Mouse (Mus musculus): ENCODE measurements around the gene 1700012P22Rik.

Gene 1700012P22Rik

DNA sequence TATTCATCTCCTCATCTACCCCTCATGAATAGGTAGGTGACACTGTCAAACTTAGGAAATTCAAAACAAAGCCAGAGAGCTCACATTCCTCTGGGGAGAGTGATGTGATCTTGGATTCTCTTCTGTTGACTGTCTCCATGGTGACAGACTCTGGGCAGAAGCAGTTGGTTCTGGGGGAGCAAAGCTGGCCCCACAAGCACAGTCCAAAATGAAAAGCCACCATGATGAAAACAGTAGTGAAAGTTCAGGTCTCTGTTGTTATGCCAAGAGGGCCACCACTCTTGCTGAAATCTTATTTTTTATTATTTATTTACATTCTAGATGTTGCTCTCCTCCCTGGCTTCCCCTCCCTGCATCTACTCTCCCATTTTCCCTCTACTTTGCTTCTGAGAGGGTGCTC, at the start of gene 1700012P22Rik:
Gene 1700012P22Rik (minus strand): TSS at position 101 of the 400 bp plus-strand sequence.
- DNase-seq (ENCODE audit: low spot score) = no peak

DNA sequence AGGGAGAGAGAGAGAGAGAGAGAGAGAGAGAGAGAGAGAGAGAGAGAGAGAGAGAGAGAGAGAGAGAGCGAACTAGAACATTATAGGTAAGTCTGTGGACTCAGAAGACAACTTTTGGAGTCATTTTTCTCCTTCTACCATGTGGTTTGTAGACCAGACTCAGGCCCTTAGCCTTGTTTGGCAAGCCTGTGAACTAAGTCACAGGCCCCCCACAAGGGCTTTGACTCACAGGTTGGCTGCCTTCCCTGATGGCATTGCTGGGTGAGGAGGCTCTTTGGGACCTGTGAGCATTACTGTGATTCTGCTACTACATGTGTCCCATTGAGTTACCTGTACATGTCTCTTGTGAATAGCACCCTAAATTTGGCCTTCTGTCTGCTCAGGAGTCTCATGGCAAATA, 29.5 kb upstream of the 1700012P22Rik start:
- no peak for DNase-seq (ENCODE audit: low spot score)

DNA sequence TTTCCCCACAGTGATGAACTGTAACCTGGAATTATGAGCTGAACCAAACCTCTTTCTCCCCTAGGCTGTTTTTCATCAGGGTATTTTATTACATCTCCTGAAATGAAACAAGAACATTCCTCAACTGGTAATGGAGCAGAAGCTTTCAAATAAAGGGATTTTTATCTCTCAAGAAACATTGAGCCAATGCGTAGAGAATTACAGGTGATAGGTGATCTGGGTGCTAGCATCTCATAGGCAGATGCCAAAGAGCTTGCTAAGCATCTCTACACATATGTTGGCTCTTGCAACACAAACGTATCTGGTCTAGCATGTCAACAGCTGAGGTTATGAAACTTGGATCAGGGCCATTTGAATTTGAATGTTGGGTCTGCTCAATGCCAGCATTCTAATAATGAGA, 26.6 kb upstream of the 1700012P22Rik start:
- DNase-seq (ENCODE audit: low spot score) = no peak

DNA sequence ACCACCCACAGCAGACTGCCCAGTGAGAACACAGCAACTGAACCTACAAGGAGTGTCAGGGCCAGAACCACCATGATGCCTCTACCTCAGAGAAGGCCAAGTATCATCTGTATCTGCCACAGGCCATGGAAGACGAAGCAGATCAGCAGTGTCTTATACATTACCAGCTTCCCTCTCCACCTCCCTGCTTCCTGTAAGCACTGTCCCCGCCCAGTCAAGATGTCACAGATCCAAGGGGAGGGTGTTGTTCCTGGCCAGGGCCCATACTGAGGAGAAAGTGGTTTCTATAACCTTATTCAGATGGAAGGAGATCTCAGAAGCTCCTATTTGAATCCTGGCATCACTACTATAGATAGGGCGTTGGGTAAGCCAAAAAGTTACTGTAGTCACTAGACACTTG, 25.1 kb upstream of the 1700012P22Rik start, which contains the start of gene Aadacl3:
Gene Aadacl3 (minus strand): TSS at position 101 of the 400 bp plus-strand sequence.
- DNase-seq (ENCODE audit: low spot score) = no peak

DNA sequence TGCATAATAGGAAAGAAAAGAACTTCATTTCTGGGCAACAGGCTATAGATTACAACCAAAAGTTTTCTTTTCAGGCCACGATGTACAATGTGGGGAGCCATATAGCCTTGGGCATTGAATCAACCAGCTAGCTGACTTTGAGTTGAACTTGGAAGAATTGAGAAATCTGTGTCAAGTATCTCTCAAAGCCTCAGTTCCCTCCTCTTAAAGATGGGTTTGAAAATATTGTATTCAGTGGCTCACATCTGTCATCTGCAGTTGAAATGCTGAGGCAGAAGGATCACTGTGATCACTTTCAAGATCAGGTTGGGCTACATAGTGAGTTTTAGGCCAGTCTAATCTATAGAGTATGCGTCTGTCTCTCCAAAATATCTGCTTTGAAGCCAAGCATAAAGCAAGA, 14.6 kb upstream of the 1700012P22Rik start, which contains the start of gene Gm9944:
Gene Gm9944 (minus strand): TSS at position 101 of the 400 bp plus-strand sequence.
- no peak for DNase-seq (ENCODE audit: low spot score)

DNA sequence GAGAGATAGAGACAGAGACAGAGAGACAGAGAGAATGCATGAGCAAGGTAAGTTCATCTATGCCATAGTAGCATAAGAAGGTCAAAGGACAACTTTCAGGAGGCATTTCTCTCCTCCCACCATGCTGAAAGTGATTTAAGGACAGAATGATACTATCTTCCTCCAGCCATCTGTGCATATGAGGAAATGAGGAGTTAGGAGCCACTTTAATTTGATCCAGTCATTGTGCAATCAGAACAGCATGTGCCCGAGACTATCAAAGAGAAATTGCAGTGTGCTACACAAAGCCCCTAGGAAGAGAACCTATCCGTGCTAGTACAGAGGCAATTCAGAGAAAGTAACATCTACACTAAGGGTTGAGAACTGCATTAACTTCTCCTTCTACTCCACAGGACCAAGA, 10.0 kb upstream of the 1700012P22Rik start:
- DNase-seq (ENCODE audit: low spot score) = no peak

DNA sequence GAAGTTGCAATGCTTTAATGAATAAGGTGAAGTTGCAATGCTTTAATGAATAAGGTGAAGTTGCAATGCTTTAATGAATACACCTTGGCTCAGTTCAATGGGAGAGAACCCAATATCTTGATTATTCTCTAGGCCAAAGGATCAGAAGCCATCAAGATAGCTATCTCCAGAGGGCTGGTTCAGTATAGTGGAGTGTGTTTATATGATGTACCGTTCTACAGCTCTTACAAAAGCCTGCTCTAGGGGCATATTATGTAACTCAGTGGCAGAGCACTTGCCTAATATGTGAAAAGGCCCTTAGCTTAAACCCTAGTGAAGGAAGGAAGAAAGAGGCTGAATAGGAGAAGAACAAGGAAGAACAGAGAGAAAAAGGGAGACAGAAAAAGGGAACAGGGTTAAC, 3.0 kb upstream of the 1700012P22Rik start:
- no peak for DNase-seq (ENCODE audit: low spot score)

DNA sequence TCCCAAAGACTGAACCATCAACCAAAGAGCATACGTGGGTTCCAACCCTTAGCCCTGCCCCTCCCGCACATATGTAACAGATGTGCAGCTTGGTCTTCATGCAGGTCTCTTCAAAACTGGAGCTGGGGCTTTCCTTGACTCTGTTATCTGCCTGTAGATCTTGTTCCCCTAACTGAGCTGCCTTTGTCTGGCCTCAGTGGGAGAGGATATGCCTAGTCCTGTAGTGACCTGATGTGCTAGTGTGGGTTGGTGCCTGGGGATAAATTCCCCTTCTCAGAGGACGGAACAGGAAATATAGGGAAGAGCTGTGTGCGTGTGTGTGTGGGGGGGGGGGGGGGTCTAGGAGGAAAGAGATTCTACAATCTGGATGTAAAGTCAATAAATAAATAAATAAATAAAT, 2.5 kb upstream of the 1700012P22Rik start:
- no peak for DNase-seq (ENCODE audit: low spot score)

DNA sequence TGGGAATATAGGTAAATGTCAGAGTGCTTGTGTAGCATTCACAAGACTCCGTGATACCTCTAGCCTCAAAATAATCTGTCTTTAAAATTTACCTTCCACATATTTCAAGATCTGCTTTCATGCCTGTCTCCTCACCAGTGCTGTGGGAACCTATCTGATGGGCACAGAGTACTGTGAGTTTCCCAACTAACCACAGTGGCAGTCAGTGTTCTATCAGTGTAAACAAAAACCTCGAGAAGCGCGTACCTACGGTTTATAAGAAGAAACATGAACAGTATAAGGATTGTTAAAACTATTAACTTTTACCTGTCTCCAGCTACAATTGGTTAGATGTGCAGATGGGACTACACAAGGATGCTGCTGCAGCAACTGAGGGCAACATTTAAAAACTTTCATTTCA, 5.4 kb downstream of the 1700012P22Rik start:
- no peak for DNase-seq (ENCODE audit: low spot score)

DNA sequence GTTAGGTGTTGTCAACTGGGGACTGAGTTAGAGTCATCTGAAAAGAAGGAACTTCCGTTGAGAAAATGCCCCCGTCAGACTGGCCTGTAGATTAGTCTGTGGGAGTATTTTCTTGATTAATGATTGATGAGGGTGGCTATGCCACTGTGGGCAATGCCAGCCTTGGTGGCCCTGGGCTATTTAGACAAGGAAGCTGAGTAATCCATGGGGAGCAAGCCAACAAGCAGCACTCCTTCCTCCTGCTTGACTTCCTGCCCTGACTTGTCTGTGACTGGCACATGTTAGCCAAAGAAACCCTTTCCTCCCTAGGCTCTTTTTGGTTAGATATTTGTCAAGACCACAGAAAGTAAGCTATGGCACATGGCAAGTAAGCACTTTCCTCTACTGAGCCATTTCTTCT, 7.8 kb downstream of the 1700012P22Rik start:
- no peak for DNase-seq (ENCODE audit: low spot score)

DNA sequence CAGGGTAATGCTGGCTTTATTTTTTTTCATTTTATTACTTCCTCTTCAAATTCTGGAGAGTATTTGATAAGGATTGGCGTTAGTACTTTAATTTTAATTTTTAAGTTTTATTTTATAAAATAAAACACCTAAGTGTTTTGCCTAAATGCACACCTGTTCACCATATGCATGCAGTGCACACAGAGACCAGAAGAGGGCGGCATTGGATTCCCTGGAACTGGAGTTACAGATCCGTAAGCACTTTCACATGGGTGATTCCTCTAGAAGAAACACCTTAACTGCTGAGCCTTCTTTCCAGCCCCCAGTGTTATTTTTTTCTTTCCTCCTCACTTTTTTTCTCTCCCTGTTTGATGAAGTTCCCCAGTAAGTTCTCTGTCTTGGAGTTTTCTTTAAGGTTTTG, 9.7 kb downstream of the 1700012P22Rik start:
- DNase-seq (ENCODE audit: low spot score) = peak; percentile 29

DNA sequence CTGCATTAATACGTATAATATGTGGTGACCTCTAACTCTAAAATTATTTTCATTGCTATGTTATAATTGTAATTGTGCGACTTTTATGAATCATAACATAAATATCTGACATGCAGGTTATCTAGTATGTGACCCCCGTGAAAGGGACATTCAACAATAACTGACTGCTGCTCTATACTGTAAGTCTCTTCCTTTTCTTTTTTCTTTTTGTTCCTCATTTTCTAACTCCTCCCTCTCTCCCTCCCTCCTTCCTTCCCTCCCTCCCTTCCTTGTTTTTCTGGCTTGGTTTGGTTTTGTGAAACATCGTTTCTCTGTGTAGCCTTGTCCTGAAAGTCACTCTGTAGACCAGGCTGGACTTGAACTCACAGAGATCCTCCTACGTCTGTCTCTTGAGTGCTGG, 14.0 kb downstream of the 1700012P22Rik start:
- no peak for DNase-seq (ENCODE audit: low spot score)

DNA sequence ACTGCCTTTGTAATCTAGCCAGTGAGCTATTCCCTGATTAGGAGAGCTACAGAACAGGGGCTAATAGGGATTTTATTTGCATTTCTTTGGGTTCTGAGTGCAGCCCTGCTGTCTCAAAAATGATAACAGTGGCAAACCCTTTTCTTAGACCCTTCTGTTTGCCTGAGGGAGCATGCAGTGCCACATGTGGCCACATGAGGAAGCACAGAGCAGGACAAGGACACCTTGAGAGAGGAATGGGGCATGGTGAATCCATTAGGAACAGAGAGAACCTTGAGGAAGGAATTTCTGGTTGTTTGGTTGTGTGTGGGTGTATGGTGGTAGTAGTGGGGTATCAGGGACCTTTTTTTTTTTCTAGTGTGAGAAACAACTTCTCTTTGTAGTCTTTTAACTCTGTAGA, 17.9 kb downstream of the 1700012P22Rik start:
- DNase-seq (ENCODE audit: low spot score) = no peak

DNA sequence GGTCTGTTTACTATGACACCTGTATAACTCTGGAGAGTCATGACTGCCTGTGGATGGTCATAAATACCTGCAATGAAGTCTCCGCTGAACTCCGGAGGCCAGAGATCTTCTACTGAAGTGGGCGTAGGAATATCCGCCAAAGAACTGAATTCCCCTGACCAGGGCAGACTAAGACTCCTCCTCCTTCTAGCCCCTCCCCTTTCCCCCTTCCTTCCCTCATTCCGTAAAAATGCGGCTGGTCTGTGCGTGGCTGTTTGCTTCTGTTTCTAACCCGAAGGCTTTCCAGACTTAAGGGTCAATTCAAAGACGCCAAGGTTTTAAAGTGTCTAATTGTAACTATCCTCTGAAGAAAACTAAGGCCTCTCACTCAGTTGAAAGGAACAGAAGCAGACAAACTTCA, 30.3 kb downstream of the 1700012P22Rik start, which contains the start of gene Pramef12:
Gene Pramef12 (minus strand): TSS at position 175 of the 400 bp plus-strand sequence.
- no peak for DNase-seq (ENCODE audit: low spot score)

DNA sequence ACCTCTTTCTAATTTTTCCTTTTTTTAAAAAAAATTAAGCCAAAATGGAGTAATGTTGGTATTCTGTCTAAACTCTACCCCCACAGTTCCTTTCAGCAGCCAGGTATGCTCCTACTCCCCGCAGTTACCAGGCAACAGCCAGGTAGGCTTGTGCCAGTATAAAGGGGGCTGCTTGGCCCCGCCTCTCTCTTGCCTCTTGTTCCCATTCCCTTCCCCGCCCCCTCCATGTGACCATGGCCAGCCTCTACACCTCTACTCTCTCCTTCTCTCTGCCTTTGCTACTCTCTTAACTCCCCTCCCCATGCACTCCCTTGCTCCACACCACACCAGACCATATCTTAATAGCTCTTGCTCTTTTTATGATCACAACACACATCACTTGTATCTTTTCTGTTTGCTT, 32.3 kb downstream of the 1700012P22Rik start:
- DNase-seq (ENCODE audit: low spot score) = no peak

DNA sequence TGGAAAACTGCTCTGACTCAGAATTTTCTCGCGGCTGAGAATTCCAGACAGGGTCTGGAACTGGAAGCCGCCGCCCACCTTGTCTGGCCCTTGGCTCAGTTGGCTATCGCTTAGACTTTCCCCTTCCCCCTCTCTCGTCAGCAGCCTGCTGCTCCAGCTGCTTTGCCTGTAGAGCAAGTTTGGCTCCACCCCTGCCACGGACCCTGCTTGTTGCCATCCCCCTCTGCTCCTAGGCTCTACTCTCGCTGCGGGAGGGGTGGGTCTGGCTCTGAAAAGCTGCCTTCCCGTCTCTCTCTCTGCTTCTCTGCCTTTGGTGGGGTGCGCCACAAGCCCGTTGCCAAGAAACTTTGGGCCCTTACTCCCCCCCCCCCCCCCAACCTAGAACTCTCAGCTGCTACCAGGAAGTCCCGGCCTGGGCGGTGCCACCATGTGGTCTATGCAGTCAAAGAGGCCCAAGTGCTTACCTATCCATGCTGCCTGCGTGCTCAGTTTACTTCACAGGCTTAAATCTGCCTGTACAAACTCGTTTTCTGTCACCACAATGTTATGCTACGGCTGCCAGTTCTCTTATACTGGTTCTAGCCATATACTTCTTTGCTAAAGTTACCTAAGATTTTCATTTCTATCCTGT, 34.0 kb downstream of the 1700012P22Rik start:
- peak; percentile 67 for DNase-seq (ENCODE audit: low spot score)

DNA sequence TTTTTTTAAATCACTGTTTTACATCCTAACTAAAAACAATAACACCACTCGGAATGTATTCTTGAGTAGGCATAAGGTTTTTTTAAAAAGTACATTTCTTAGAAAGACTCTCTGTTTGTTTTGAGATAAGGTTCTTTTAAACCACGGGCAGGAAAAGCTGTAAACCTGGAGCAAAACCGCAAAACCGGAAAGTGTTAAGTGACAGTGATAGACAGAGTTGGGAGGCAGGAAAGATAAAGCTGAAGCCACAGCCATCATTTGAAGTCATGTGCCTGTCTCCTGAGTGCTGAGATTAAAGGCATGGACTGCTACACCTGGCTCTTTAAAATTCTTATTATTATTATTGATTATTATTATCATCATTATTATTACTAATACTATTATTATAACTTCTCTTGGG, 35.9 kb downstream of the 1700012P22Rik start:
- no peak for DNase-seq (ENCODE audit: low spot score)

DNA sequence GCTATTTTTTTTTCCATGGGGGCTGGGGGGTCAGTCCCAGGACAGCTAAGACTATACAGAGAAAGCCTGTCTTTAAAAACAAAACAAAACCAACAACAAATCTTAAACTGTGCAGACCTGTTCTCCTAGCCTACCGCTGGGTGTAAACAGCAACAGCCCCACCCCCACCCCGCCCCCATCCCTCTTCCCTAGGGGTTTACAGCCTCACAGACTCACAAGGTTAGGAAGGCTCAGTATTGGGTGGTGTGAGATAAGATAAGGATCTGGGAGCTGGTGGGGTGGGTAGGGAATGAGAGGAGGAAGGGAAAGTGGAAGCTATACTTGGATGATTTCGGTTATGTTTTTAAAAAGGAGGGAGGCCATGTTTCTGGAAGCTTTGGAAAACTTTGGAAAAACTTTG, 42.3 kb downstream of the 1700012P22Rik start:
- no peak for DNase-seq (ENCODE audit: low spot score)

DNA sequence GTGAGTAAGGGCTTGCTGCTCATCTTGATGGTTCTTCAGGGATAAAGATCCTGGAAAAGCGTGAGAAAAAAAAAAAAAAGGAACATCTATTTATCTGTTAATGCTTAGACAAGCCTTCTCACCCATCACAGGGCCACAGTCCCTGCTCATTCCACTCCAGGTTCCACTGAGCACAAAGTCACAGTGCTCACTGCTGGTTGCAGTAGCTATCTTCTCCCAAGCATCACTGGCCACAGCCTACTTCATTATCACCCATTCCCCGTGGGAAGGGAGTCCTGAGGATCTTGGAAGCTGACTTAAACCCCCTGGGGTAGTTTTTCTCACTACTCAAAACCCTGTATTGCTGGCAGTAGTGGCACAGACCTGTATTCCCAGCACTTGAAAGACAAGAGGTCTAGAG, 60.7 kb downstream of the 1700012P22Rik start, which contains the start of gene Pramef20:
Gene Pramef20 (minus strand): TSS at position 23 of the 400 bp plus-strand sequence.
- DNase-seq (ENCODE audit: low spot score) = no peak
